Mouse (Mus musculus) urinary bladder, postnatal 36 days (tissue): ENCODE results near the gene Inpp5a.

Source experiments
- DNase-seq, 2 experiments: peaks; one replicate each; pipeline ENCODE4 v3.0.0; 2022; ENCODE audit warnings: low spot score in 2 of 2, mixed read lengths in 1 of 2

Gene Inpp5a

DNA sequence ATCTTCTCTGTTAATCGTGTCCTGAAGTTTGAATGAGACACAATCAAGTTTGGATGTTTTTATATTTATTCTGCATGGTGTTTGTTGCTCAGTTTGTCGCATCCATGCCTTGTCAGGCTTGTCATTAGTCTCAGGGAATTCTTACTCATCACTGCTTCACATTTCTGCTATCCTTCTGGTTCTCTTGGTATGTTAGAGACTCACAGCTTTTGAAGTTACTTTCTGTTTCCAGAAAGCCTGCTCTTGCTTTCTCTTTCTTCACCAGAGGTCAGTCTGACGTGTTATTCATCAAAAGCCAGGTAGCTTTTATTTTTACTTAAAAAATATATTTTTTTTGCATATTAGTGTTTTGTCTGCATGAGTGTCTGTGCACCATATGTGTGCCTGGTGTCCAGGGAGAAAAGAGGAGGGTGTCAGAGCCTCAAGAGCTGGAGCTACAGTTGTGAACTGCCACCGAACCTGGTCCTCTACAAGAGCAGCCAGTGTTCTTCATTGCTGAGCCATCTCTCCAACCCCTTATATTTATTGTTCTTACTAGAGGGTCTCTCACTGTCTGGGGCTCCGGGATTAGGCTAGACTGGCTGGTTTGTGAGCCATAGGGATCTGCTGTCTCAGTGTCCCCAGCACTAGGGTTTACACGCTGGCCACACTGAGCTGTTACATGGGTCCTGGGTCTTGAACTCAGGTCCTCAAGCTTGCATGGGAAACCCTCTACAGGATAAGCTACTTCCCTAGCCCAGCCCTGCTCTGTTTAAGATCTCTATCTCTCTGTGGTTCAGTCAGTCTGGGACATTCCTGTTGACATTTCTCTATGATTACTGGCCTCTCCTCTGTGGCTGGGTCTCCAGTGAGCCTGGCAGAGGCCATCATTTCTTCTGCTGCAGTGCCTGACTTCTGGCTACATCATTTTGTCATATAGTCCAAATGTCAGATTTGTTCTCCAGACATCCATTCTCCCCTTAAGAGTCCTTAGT is 51.3 kb downstream of the Inpp5a start:
- DNase-seq, result no peak

GRCm38 (mm10) chr7:139441022-139441421 is 52.1 kb downstream of the Inpp5a start:
- no peak for DNase-seq

GRCm38 (mm10) chr7:139441761-139442211 is 52.9 kb downstream of the Inpp5a start:
- DNase-seq, result peak; percentile 44 to 60

GRCm38 (mm10) chr7:139445621-139446020 is 56.7 kb downstream of the Inpp5a start:
- DNase-seq, result no peak

- no peak for DNase-seq
Measured at GRCm38 (mm10) chr7:139447381-139447780, 58.5 kb downstream of the Inpp5a start.

GRCm38 (mm10) chr7:139450186-139450998 is 61.5 kb downstream of the Inpp5a start:
- DNase-seq, result no peak

- no peak for DNase-seq
Measured at GRCm38 (mm10) chr7:139451711-139452110, 62.8 kb downstream of the Inpp5a start.

DNA sequence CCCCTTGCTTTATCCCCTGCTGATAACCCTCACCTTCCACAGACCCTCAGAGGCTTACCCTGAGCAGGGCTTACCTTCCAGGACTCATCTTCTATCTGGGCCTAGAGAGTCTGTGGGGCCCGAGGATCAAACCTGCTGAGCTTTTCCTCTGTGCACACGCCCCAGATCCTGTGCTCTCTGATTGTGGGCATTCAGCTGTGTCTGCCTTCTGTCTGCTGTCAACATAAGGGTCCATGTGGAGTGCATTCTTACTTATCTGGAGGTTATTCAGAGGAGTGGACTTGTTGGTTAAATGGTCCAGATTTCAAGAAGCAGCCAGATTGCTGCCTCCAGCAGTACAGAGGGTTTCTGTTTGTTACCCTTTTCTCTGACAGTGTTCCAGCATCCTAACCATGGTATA is 63.3 kb downstream of the Inpp5a start:
- DNase-seq, result no peak

DNA sequence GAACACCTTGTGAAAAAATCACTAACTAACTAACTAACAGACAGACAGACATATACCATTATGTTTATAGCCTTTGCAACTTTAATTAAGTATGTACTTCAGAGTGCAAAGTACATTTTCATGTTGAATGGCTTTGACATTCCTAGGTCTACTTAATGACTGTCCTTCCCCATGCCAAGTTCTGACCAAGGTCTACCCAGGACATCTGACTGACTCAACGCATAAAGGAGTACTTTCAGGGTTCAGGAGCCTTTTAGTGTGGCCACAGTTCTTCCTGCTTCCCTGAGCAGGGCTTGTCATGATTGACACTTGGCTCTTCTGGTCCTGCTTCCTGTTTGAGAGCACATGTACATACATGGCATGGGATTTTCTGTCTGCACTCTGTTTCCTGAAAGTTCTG is 64.3 kb downstream of the Inpp5a start:
- no peak for DNase-seq

DNA sequence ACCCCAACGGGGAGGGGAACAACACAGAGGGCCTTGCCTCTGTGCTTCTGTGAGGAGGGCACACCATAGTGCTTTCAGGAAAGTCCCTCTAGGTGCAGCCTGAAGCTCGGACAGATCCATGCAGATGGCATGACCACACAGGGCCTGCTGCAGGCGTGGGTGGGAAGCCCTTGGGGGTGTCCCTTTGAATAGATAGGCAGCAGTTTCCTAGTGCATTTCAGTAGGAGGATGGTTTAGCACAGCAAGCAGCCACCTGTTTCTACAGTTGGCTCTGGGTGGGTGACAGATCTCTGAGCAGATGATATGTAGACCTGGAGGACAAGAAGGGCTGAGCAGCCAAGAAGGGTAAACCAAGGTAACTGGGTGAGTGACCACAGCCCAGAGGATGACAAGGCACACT is 65.4 kb downstream of the Inpp5a start:
- no peak for DNase-seq

DNA sequence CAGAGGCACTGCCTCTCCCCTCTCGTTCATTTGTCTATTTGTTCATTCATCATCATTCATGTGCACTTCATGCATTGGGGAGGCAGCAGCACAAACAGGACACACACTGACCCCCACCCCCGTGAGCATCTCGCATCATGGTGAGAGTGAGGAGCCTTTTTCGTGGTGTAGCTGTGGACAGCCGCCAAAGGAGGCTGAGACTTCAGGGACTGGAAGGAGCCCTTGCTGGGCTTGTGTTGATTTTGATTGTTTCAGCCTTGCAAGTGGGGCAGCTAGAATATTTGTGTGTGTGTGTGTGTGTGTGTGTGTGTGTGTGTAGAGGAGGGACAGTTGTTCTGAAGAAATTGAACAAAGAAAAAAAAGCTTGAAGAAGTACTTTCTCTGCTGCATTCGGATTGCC is 67.8 kb downstream of the Inpp5a start:
- no peak for DNase-seq

GRCm38 (mm10) chr7:139461344-139461743 is 72.4 kb downstream of the Inpp5a start:
- no peak for DNase-seq

DNA sequence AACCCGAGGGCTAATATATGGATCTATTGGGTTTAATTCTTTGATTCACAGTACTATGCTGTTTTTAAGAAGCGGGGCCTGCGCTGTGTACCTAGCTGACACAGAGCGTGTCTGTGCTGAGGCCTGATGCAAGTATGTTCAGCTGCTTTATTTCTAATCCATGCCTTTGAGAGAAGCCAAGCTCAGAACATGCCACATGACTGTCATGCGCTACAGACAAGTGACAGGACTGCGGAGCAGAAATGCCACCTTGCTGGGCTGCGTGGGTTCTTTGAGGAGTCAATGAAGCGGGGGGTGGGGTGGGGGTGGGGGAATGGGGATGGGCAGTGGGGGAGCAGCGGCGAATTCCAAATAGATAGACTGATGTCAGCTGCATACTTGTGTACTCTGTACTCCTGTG is 73.2 kb downstream of the Inpp5a start:
- no peak for DNase-seq

- DNase-seq, result no peak
Measured at GRCm38 (mm10) chr7:139465538-139465937, 76.6 kb downstream of the Inpp5a start.

DNA sequence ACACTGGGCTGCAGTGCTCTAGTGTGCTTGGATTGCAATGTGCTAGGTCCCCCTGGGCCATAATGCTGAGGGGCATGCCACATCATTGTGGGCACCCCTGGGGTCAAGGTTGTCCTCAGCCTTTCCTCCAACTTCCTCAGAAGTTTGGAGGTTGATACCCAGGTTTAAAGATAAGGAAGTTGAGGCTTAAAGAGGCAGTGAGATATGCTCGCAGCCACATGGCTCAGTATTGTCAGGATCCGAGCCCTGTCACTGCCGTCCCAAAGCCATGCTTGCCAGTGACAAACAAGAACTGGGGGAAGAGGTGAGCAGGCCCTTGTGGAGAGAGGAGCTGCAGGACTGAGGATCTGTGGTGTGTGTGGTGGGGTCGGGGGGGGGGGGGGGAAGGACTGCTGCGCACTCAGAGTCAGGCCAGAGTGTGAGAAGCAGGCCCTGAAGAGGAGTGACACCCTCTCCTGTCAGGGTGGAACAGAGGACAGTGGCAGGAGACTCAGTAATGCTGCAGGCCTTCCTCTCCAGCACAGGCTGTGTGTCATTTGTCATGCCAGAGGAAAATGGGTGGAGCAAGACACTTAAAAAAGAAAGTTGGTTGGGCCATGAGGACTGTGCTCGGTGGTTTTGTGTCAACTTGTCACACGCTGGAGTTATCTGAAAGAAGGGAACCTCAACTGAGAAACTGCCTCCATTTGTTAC is 77.7 kb downstream of the Inpp5a start:
- no peak for DNase-seq

- DNase-seq, result no peak
Measured at GRCm38 (mm10) chr7:139467177-139467895, 78.4 kb downstream of the Inpp5a start.

GRCm38 (mm10) chr7:139467896-139468279 is 79.0 kb downstream of the Inpp5a start:
- peak in 1 of 2 experiments; percentile 19 for DNase-seq

DNA sequence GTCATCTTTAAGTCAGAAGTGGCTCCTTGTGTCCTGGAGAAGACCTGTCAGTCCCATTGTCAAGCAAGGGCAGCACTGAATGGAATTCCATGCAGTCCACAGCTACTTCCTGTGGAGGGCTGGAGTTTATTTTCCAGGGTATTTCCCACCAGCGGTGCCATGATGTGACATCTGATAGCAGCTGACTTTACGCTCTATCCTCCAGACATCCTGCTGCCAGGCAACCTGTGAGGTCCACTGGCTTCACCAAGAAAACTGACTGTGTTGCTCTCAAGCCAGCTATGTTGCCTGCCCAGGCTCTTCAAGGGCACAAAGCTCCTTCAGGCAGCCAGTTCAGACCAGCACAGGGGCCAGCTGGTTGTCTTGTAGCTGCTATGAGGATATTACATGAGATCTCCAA is 79.5 kb downstream of the Inpp5a start:
- DNase-seq, result no peak

DNA sequence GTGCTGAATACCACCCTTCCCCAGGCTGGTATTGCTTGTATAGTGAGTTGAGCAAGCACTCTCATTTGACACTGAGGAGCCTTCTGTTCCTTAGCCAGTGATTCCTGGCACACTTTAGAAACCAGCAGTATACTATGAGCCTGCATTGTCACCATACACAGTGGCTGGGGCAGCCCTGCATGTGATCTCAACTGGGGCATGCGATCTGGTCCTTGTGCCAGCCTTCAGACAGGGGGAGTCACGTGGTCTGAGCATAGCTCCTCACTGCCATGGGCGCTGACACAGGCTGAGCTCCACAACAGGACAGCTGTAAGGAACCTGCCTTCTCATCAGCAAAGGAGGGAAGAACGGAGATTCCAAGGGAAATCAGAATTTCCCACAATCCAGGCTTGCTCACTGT is 80.5 kb downstream of the Inpp5a start:
- no peak for DNase-seq

- no peak for DNase-seq
Measured at GRCm38 (mm10) chr7:139470481-139470880, 81.6 kb downstream of the Inpp5a start.

DNA sequence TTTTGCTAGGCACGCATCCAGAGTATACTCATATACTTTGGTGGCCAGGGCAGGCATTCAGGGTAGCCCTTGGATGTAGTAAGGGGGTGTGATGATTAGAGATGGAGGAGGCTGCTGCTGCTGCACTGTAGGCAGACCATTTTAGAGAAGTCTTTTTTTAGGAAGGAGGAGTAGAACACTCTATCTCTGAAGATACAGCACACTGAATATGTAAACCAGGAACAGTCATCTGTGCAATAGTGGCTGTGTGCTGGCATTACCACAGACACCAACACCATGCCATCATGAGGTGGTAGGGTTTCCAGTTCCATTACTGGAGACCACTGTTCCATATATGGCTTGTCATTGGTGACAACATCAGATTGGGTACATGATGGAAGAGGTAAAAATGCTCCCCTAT is 83.1 kb downstream of the Inpp5a start:
- DNase-seq, result no peak
